Mouse (Mus musculus): ENCODE measurements at regions not wholly inside any gene's neighbourhood (a gene's known extent, or its start where the extent isn't known, plus 50 kb on each side); places are given as distances from the start of the nearest gene placed in this dataset.
A peak's percentile ranks its signal among the peaks of the same experiment; 100 is the strongest.

- Histone ChIP-seq H3K4me3 (ENCODE audit: low read depth, low read length) (no peak overlapping the region), H3K27me3 (ENCODE audit: insufficient read depth, low read length) (no peaks in the 10 kb centered on the region), H3K9ac (no peak overlapping the region)
These were observed 815.3 kb upstream of the Ghitm start for GRCm38 (mm10) chr14:37950212-37950876.

More at GRCm38 (mm10) chr14:37950212-37950876, 815.3 kb upstream of the Ghitm start:
- Histone ChIP-seq H3K27ac (ENCODE audit: low read depth) (no peak overlapping the region), H3K9me3 (ENCODE audit: low read depth, low read length) (no peaks in the 10 kb centered on the region), H3K4me2 (no peak overlapping the region), H3K4me1 (ENCODE audit: insufficient read depth) (no peaks in the 10 kb centered on the region), H3K36me3 (ENCODE audit: insufficient read depth) (no peaks in the 10 kb centered on the region)
- DNase-seq (peak; percentile 1), ATAC-seq (ENCODE audit: insufficient read depth) (no peak)
- TF ChIP-seq CTCF (IDR thresholded peaks at IDR 0.05; ENCODE audit: low read depth) = 0 out of 2 replicates have a peak, but pooled peaks have one; percentile 10
- WGBS = 89% methylated on average over 2 of the region's 2 CpGs

Measured in lung, embryonic 14.5 days (tissue).